Mouse (Mus musculus) forebrain, postnatal 0 days (tissue): Measurements from ENCODE around the gene Slc12a3. TPM values are rescaled to one million over a fixed set of nuclear protein-coding genes. Genes with fewer than 3 reads are reported as not detected.

Experiments used
- ATAC-seq: fragments of 200-750 bp; cut with Nextera tagmentation; 2 replicates; pipeline ENCODE4 v1.8.0; 2017; ENCODE audit warnings: mild to moderate bottlenecking, moderate library complexity
- DNase-seq: peaks from one replicate; pipeline ENCODE4 v3.0.0-alpha.2; 2015
- H3K27ac ChIP-seq: fragments of 300-500 bp; sonication (generic); 2 replicates; pipeline ENCODE4 v1.5.1; 2014; ENCODE audit warnings: low read depth, mild to moderate bottlenecking, antibody characterized with exemption, low read length, moderate library complexity, mixed read lengths
- H3K27me3 ChIP-seq: fragments of 300-500 bp; sonication (generic); 2 replicates; pipeline ENCODE4 v1.6.1; 2014; ENCODE audit warnings: mild to moderate bottlenecking, low read length, mixed read lengths; ENCODE audit not compliant: insufficient read depth
- H3K36me3 ChIP-seq: fragments of 300-500 bp; sonication (generic); 2 replicates; pipeline ENCODE4 v1.6.1; 2014; ENCODE audit warnings: mild to moderate bottlenecking, moderate library complexity; ENCODE audit not compliant: insufficient read depth
- H3K4me1 ChIP-seq: fragments of 300-500 bp; sonication (generic); 2 replicates; pipeline ENCODE4 v1.6.1; 2014; ENCODE audit warnings: antibody characterized with exemption; ENCODE audit not compliant: insufficient read depth
- H3K4me2 ChIP-seq: fragments of 300-500 bp; sonication (generic); 2 replicates; pipeline ENCODE4 v1.6.1; 2014; ENCODE audit warnings: low read depth, mild to moderate bottlenecking, moderate library complexity
- H3K4me3 ChIP-seq: fragments of 300-500 bp; sonication (generic); 2 replicates; pipeline ENCODE4 v1.5.1; 2014; ENCODE audit warnings: low read depth, low read length, mixed read lengths
- H3K9ac ChIP-seq: fragments of 300-500 bp; sonication (generic); 2 replicates; pipeline ENCODE4 v1.6.1; 2014; ENCODE audit warnings: mild to moderate bottlenecking
- H3K9me3 ChIP-seq: fragments of 300-500 bp; sonication (generic); 2 replicates; pipeline ENCODE4 v1.6.1; 2016; ENCODE audit warnings: low read length
- CTCF ChIP-seq: sonication (generic); IDR thresholded peaks from 2 replicates; pipeline ENCODE4 v1.5.1; 2016; ENCODE audit warnings: antibody characterized with exemption, control low read depth, low read depth
- WGBS: fragments of 180-500 bp; shearing (Covaris S2); extraction: QIAGEN DNeasy Blood & Tissue Kit; methylation state at CpG from one replicate; pipeline ENCODE4 v1.1.7; 2014; 5-methylcytosine and 5-hydroxymethylcytosine counted together
- polyA plus RNA-seq: library from polyadenylated mRNA; unstranded; fragments of >200 nt; fragmentation: Nextera tagmentation; extraction: Ambion mirVana; gene quantifications from 2 replicates; pipeline ENCODE4 v1.2.1, GENCODE M21; 2015
- total RNA-seq: library from RNA; depleted of rRNA; stranded (reverse); fragments of >200 nt; gene quantifications from 2 replicates; pipeline ENCODE4 v1.2.3, GENCODE M21; 2014

The Slc12a3 gene
- total and polyA plus RNA-seq, 2 experiments from 2014 or later = 0.12 to 0.29 TPM

DNA sequence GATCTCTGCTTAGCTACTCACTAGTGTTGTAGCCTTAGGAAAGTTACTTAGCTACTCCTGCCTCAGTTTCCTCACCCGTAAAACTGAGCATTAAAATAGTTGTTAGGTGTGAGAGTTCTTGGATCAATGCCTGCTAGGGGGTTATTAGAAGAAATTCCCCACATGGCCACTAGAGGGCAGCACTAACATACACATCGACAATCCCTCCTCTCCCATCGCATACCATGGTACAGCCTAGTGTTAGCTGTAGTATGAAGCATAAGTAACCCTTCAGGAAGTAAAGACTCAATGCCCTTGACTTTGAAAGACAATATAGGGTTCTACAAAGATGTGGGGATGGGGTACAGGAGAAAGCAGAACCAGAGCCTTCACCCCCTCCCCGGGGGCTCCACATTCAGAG lies 1.7 kb downstream of the Slc12a3 start:
- ATAC-seq (peak; percentile 79), DNase-seq (peak; percentile 87)
- H3K27me3 ChIP-seq = no peaks in the 10 kb centered on the region
- H3K9me3 ChIP-seq = no peaks in the 10 kb centered on the region
- H3K36me3 ChIP-seq = no peaks in the 10 kb centered on the region
- no peak overlapping the region for H3K4me2 ChIP-seq
- no peak overlapping the region for H3K9ac ChIP-seq
- 33% methylated on average over 4 of the region's 4 CpGs for WGBS
- no peak overlapping the region for H3K27ac ChIP-seq
- no peaks in the 10 kb centered on the region for H3K4me1 ChIP-seq
- H3K4me3 ChIP-seq = no peak overlapping the region
- TF ChIP-seq CTCF = peak; percentile 96

DNA sequence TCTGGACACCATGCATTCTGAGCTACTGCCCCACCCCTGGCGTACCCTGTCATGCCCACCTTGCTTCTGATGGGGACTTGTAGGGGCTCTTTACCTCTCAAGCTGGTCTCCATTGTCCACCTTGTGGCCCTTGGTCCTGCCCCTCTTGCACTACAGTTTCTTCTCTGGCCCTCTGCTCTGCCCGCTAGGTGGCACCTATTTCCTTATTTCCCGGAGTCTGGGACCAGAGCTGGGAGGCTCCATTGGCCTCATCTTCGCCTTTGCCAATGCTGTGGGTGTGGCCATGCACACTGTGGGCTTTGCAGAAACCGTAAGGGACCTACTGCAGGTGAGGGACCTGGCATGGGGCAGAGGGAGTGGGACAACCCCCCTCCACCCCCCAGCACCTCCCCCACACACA lies 4.3 kb downstream of the Slc12a3 start:
- TF ChIP-seq CTCF = no peak
- WGBS = 59% methylated on average over 5 of the region's 5 CpGs
- Histone ChIP-seq H3K4me3 (no peak overlapping the region), H3K27ac (no peak overlapping the region), H3K27me3 (no peaks in the 10 kb centered on the region), H3K4me2 (no peak overlapping the region), H3K9ac (no peak overlapping the region), H3K4me1 (no peaks in the 10 kb centered on the region), H3K36me3 (no peaks in the 10 kb centered on the region), H3K9me3 (no peaks in the 10 kb centered on the region)
- no peak for DNase-seq
- no peak for ATAC-seq

DNA sequence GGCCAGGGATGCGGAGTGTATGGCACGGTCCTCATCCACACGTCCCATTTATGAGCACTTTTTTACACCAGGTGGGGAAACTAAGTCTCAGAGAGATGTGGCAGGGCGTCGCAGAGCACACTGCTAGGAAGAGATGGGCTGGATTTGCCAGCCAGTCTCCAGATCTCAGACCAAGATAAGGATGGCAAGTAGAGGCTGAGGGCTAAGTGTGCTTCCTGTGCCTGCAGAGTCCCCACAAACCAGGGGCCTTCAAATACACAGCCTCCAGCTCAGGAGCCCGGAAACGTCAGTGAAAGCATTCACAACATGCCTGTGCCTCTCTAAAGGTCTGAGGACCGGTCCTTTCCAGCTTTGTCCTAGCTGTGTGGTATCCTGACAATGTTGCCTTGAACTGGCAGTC lies 8.6 kb downstream of the Slc12a3 start:
- ATAC-seq (no peak), DNase-seq (no peak)
- no peak overlapping the region for H3K9ac ChIP-seq
- no peak overlapping the region for H3K27ac ChIP-seq
- H3K4me1 ChIP-seq = no peaks in the 10 kb centered on the region
- no peak for TF ChIP-seq CTCF
- WGBS = 86% methylated on average over 8 of the region's 8 CpGs
- no peak overlapping the region for H3K4me3 ChIP-seq
- no peaks in the 10 kb centered on the region for H3K9me3 ChIP-seq
- no peaks in the 10 kb centered on the region for H3K36me3 ChIP-seq
- no peaks in the 10 kb centered on the region for H3K27me3 ChIP-seq
- H3K4me2 ChIP-seq = no peak overlapping the region

DNA sequence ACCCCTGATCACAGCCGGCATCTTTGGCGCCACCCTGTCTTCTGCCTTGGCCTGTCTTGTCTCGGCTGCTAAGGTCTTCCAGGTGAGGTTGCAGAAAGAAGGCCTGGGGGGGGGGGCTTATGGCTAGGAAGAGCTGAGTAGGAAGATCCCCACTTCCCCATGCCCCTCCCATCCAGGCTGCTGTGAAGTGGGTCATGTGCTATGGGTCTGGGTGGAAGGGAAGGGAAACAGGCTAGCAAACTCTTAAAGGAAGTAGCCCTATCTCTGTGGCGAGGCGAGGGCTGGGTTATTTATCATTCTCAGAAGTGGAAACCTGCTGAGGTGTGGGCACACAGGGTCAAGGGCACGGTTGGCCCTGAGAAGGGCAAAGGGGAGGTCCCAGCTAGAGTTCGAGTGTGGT lies 11.8 kb downstream of the Slc12a3 start:
- WGBS = 87% methylated on average over 7 of the region's 7 CpGs
- DNase-seq (no peak), ATAC-seq (no peak)
- H3K9ac ChIP-seq = no peak overlapping the region
- H3K36me3 ChIP-seq = no peaks in the 10 kb centered on the region
- H3K27ac ChIP-seq = no peak overlapping the region
- H3K4me2 ChIP-seq = no peak overlapping the region
- no peaks in the 10 kb centered on the region for H3K27me3 ChIP-seq
- no peaks in the 10 kb centered on the region for H3K9me3 ChIP-seq
- H3K4me3 ChIP-seq = no peak overlapping the region
- no peak for TF ChIP-seq CTCF
- H3K4me1 ChIP-seq = no peaks in the 10 kb centered on the region

DNA sequence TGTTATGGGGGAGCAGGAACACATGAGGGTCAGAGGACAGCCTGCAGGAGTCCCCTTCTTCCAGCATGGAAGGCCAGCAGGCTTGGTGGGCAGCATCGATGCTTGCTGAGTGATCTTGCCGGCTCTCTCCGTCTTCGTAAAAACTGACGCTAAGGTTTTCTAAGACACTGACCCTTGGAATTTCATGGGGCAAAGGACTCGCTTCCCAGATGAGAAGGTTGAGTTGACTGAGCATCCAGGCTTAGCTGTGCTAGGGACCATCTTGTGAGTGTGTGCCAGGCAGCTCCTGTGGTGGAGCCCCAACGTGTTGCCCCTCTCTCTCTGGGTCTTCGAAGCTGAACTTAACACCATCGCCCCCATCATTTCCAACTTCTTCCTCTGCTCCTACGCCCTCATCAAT lies 13.7 kb downstream of the Slc12a3 start:
- ATAC-seq (no peak), DNase-seq (no peak)
- H3K4me3 ChIP-seq = no peak overlapping the region
- no peak overlapping the region for H3K9ac ChIP-seq
- H3K9me3 ChIP-seq = no peaks in the 10 kb centered on the region
- no peak overlapping the region for H3K4me2 ChIP-seq
- no peaks in the 10 kb centered on the region for H3K4me1 ChIP-seq
- H3K27ac ChIP-seq = no peak overlapping the region
- H3K36me3 ChIP-seq = no peaks in the 10 kb centered on the region
- TF ChIP-seq CTCF = no peak
- H3K27me3 ChIP-seq = no peaks in the 10 kb centered on the region
- 88% methylated on average over 10 of the region's 10 CpGs for WGBS

DNA sequence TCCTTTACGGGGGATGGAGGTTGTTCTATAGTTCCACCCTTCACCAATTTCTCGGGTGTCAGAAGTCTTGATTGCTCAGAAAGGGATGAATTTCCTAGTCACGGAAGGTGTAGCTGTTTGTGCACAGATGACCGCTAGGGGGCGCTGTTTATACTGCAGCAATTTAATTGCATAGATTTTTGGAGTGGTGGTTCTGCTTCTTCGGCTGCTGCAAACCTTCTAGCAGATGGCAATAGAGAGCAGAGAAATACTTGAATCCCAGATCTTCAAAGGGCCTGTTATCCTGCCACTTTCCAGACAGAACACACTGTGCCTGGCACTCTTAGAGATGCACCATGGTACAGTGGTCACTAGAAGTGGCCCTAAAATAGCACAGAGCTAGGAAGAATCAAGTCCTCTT lies 14.3 kb downstream of the Slc12a3 start:
- Histone ChIP-seq H3K36me3 (no peaks in the 10 kb centered on the region), H3K9ac (no peak overlapping the region), H3K27me3 (no peaks in the 10 kb centered on the region), H3K9me3 (no peaks in the 10 kb centered on the region), H3K27ac (no peak overlapping the region), H3K4me2 (no peak overlapping the region), H3K4me1 (no peaks in the 10 kb centered on the region), H3K4me3 (no peak overlapping the region)
- peak; percentile 90 for TF ChIP-seq CTCF
- ATAC-seq = peak; percentile 65
- DNase-seq = peak; percentile 85
- WGBS = 8% methylated on average over 6 of the region's 6 CpGs

DNA sequence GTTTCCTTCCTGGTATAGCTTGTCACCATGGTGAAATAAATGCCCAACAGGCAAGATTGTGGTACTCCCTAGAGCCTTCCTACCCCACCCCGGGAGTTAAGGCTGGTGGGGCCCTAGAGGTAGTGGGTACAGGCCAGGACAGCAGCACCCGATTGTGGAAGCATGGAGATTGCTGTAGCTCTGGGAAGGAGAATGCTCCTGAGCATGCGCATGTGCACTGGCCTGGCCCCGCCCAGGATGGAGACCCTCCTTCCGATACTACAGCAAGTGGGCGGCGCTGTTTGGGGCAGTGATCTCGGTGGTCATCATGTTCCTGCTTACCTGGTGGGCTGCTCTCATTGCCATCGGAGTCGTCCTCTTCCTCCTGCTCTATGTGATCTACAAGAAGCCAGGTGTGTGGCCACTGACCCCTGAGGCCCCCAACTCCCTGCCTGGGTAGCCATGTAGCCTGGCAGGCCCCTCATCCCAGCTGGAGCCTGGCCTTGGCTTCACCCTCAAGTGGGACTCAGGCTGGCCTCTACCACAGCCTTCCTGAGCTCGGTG lies 14.8 kb downstream of the Slc12a3 start:
- H3K9me3 ChIP-seq = no peaks in the 10 kb centered on the region
- no peak overlapping the region for H3K27ac ChIP-seq
- H3K4me3 ChIP-seq = no peak overlapping the region
- ATAC-seq = no peak
- 90% methylated on average over 11 of the region's 11 CpGs for WGBS
- DNase-seq = no peak
- TF ChIP-seq CTCF = no peak
- no peaks in the 10 kb centered on the region for H3K36me3 ChIP-seq
- H3K27me3 ChIP-seq = no peaks in the 10 kb centered on the region
- H3K9ac ChIP-seq = no peak overlapping the region
- H3K4me2 ChIP-seq = no peak overlapping the region
- no peaks in the 10 kb centered on the region for H3K4me1 ChIP-seq

DNA sequence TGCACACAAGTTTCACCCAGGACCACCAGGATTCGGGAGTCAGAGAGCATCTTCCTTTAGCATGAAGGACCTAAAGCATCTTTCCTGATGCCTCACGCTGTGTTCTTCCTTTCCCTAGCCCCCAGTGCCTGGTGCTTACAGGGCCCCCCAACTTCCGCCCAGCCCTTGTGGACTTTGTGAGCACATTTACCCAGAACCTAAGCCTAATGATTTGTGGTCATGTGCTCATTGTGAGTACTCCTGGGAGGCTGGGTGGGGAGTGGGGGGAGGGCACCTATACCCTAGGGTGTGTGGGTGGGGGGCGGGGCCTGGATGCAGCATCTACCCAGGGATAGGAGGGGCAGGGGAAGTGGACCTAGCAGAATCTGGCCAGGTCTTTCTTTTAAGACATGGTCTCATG lies 16.7 kb downstream of the Slc12a3 start:
- Histone ChIP-seq H3K27me3 (no peaks in the 10 kb centered on the region), H3K36me3 (no peaks in the 10 kb centered on the region), H3K4me2 (no peak overlapping the region), H3K9me3 (no peaks in the 10 kb centered on the region), H3K9ac (no peak overlapping the region), H3K4me3 (no peak overlapping the region), H3K27ac (no peak overlapping the region), H3K4me1 (no peaks in the 10 kb centered on the region)
- TF ChIP-seq CTCF = no peak
- DNase-seq = no peak
- no peak for ATAC-seq
- 89% methylated on average over 4 of the region's 4 CpGs for WGBS
